Mouse (Mus musculus) hindbrain, postnatal 0 days (tissue): ENCODE measurements at regions not wholly inside any gene's neighbourhood (a gene's known extent, or its start where the extent isn't known, plus 50 kb on each side); places are given as distances from the start of the nearest gene placed in this dataset.
A peak's percentile ranks its signal among the peaks of the same experiment; 100 is the strongest.

ENCODE experiments used
- ATAC-seq: fragments of 200-750 bp; cut with Nextera tagmentation; 2 replicates; pipeline ENCODE4 v1.8.0; 2017; ENCODE audit warnings: mild to moderate bottlenecking, moderate TSS enrichment, moderate library complexity
- DNase-seq: peaks from one replicate; pipeline ENCODE4 v3.0.0-alpha.2; 2015; ENCODE audit warnings: low spot score
- H3K27ac ChIP-seq: fragments of 300-500 bp; sonication (generic); 2 replicates; pipeline ENCODE4 v1.5.1; 2014; ENCODE audit warnings: mild to moderate bottlenecking
- H3K27me3 ChIP-seq: fragments of 300-500 bp; sonication (generic); 2 replicates; pipeline ENCODE4 v1.6.1; 2014; ENCODE audit warnings: low read length, mixed read lengths; ENCODE audit not compliant: insufficient read depth
- H3K36me3 ChIP-seq: fragments of 300-500 bp; sonication (generic); 2 replicates; pipeline ENCODE4 v1.6.1; 2014; ENCODE audit warnings: low read length, mixed read lengths; ENCODE audit not compliant: insufficient read depth
- H3K4me1 ChIP-seq: fragments of 300-500 bp; sonication (generic); 2 replicates; pipeline ENCODE4 v1.6.1; 2014; ENCODE audit warnings: antibody characterized with exemption, low read length, mixed read lengths; ENCODE audit not compliant: insufficient read depth
- H3K4me2 ChIP-seq: fragments of 300-500 bp; sonication (generic); 2 replicates; pipeline ENCODE4 v1.6.1; 2014; ENCODE audit warnings: low read depth, mild to moderate bottlenecking, low read length, moderate library complexity, mixed read lengths
- H3K4me3 ChIP-seq: fragments of 300-500 bp; sonication (generic); 2 replicates; pipeline ENCODE4 v1.5.1; 2014; ENCODE audit warnings: low read length
- H3K9ac ChIP-seq: fragments of 300-500 bp; sonication (generic); replicated peaks from 2 replicates; pipeline ENCODE4 v1.6.1; 2014; ENCODE audit warnings: mild to moderate bottlenecking, low read length, moderate library complexity, mixed read lengths
- H3K9me3 ChIP-seq: fragments of 300-500 bp; sonication (generic); 2 replicates; pipeline ENCODE4 v1.6.1; 2016; ENCODE audit warnings: low read length, mixed read lengths
- CTCF ChIP-seq: IDR thresholded peaks from 2 replicates; pipeline ENCODE4 v1.5.1; 2016; ENCODE audit warnings: antibody characterized with exemption, control low read depth, low read depth
- WGBS: fragments of 180-500 bp; shearing (Covaris S2); extraction: QIAGEN DNeasy Blood & Tissue Kit; methylation state at CpG from one replicate; pipeline ENCODE4 v1.1.7; 2014; 5-methylcytosine and 5-hydroxymethylcytosine counted together

DNA sequence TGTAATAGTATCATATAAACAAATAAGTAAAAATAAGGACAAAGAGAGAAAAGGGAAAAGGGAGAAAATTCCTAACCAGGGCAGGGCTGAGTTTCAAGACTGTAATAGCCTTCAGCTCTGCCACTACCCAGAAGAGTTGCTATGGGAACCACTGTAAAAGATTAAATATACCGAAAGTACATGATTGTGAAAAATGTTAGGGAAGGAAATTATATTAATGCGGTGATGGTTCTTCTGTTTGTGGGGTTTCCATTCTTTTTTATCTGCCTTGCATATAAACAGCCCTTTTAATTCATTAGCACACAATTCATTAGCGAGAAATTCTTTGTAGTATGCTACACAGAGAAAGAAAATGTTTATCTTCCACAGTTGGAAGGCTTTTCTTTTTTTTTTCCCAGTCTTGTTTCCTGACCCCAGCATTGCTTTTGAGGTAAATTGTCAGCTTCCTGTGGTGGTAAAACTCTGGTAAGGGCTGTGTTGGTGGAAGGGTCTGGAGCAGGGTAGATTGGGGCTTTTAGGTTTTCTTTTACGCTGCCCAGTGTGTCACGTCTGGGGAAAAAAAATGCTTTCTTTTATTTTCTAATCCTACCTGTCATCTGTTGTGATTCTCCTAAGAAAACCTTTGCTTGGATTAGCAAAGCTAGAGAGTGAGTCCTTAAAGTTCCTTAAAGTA lies 555.6 kb upstream of the Nrp1 start:
- TF ChIP-seq CTCF = no peak
- Histone ChIP-seq H3K4me1 (peaks cover 5% of the 10 kb centered on the region; the same call in 1 of the 2 replicates), H3K4me2 (no peak overlapping the region), H3K9me3 (no peaks in the 10 kb centered on the region), H3K27me3 (no peaks in the 10 kb centered on the region), H3K9ac (no peak overlapping the region), H3K27ac (no peak overlapping the region), H3K4me3 (no peak overlapping the region), H3K36me3 (no peaks in the 10 kb centered on the region)
- peak; percentile 6 for DNase-seq
- no peak for ATAC-seq
- 59% methylated on average over 5 of the region's 5 CpGs for WGBS

DNA sequence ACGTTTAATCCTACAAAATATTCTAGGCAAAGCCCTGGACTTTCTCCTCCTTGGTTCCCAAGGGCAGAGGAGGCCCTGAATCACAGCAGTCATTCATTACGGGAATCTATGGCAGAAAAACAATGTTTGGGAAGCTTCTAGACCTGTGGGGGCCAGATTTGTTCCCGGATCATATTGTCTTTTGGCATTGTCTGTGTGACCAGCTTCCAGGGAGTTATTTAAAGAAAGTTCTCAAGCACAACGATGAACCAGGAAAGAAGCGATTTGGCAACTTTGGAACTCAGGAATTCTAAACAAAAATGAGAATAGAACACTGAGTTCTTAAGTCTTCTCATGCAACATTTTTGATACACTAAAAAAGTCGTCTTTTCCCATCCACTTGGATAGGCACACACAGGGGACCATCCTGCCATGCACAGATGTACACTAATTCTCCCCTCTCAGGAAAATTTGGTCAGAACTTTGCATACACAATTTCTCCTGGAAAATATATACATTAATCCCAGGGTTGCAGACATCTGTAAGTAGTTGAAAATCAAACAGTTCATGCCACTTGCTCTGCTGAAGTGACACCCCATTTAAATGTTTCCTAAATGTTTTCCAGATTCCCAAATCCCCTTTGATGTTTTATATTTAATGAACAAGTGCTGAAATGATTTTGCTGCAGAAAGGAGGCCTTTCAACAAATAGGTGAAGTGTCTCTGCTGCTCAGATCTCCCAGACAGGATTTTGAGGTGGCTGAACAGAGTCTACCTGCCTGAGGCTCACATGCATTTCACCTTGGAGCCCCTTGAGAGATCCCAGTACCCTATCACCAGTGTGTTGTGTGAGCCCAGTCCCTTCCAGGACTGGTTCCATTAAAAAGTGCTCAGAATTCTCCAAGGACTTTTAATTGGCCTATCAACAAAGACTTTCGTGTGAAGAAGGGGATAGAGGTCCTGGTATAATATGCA lies 548.9 kb upstream of the Nrp1 start:
- Histone ChIP-seq H3K4me3 (no peak overlapping the region), H3K4me1 (no peaks in the 10 kb centered on the region), H3K27ac (no peak overlapping the region), H3K36me3 (no peaks in the 10 kb centered on the region), H3K9ac (no peak overlapping the region), H3K9me3 (no peaks in the 10 kb centered on the region), H3K4me2 (no peak overlapping the region), H3K27me3 (no peaks in the 10 kb centered on the region)
- 60% methylated on average over 7 of the region's 7 CpGs for WGBS
- no peak for ATAC-seq
- no peak for DNase-seq
- TF ChIP-seq CTCF = no peak

DNA sequence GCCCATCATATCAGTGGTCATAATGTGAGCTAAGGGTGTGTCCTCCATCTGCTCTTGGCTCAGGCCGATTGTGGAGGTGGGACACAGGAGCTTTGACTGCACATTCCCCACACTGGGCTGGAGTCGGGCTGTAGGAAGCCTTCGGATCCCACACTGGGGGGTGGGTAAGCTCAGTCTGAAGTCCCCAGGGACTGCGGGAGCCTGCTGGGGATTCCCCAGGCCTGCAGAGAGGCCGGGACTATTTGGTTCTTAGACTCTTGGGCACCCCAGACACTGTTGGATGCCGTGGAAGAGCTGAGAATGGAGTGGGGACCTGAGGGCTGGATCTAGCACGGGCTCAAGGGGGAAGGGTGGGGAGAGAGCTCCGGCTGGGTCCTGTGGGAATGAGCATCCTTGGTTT lies 547.1 kb upstream of the Nrp1 start:
- Histone ChIP-seq H3K4me2 (no peak overlapping the region), H3K27ac (no peak overlapping the region), H3K9ac (no peak overlapping the region), H3K36me3 (no peaks in the 10 kb centered on the region), H3K27me3 (no peaks in the 10 kb centered on the region), H3K9me3 (no peaks in the 10 kb centered on the region), H3K4me1 (no peaks in the 10 kb centered on the region), H3K4me3 (no peak overlapping the region)
- 83% methylated on average over 8 of the region's 8 CpGs for WGBS
- no peak for TF ChIP-seq CTCF
- ATAC-seq (no peak), DNase-seq (no peak)

DNA sequence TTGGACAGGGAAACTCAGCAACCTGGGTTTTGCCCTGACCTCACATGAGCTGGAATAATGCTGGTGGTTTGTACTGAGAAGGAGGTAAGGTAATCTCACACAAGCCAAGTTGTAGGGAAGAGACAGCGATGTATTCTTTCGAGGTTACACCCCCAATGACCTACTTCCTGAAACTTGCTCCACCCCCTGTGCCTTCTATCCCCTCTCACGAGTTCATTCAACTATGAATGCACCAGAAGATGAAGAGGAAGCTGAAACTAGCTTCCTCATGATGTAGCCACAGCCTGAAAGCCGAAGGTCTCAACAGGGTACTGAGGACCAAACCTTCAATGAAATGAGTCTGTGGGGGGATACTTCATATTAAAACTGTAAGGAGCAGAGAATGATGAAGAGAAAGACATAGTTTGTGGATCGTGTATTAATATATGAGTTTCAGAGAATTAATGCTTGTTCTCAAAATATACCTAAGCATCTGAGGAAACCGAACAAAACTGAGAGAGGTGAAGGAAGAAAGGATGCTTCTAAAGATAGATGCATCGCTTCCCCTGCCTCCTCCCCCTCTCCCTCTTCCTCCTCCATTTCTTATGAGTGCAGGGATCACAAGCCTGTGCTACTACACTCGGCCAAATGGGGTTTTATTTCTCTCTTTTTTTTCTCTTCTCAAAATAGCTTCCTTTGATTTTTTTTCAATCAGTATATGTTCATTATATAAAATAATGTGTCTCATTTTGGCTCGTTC lies 543.5 kb upstream of the Nrp1 start:
- no peak overlapping the region for H3K4me2 ChIP-seq
- no peaks in the 10 kb centered on the region for H3K27me3 ChIP-seq
- no peak for ATAC-seq
- H3K4me3 ChIP-seq = no peak overlapping the region
- no peak for DNase-seq
- H3K4me1 ChIP-seq = no peaks in the 10 kb centered on the region
- no peaks in the 10 kb centered on the region for H3K36me3 ChIP-seq
- no peak for TF ChIP-seq CTCF
- 80% methylated on average over 9 of the region's 9 CpGs for WGBS
- no peaks in the 10 kb centered on the region for H3K9me3 ChIP-seq
- no peak overlapping the region for H3K9ac ChIP-seq
- no peak overlapping the region for H3K27ac ChIP-seq

DNA sequence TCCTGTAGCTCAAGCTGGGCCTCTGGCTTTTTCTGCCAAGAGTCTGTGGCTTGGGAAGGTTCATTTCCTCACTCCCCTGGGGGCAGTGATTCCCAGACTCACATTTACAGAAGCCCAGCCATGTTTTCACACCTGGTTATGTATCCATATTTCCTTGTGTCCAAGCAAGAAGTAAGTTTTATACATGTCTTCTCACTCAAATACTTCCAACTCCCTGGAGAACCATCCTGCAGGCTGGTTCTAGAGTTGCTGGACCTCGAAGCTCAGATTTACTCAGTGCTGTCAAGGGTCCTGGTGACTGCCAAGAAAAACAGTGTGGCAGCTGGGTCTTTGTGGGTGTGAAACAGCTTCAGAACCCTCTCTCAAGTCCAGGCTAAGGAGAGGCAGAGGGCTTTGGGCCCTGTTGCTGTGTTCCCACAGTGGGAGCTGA lies 537.6 kb upstream of the Nrp1 start:
- no peak for ATAC-seq
- no peak for DNase-seq
- H3K27ac ChIP-seq = no peak overlapping the region
- no peak for TF ChIP-seq CTCF
- no peaks in the 10 kb centered on the region for H3K36me3 ChIP-seq
- H3K27me3 ChIP-seq = no peaks in the 10 kb centered on the region
- H3K9ac ChIP-seq = no peak overlapping the region
- H3K9me3 ChIP-seq = no peaks in the 10 kb centered on the region
- WGBS = 65% methylated on average over 1 of the region's 1 CpGs
- no peak overlapping the region for H3K4me2 ChIP-seq
- no peaks in the 10 kb centered on the region for H3K4me1 ChIP-seq
- no peak overlapping the region for H3K4me3 ChIP-seq

DNA sequence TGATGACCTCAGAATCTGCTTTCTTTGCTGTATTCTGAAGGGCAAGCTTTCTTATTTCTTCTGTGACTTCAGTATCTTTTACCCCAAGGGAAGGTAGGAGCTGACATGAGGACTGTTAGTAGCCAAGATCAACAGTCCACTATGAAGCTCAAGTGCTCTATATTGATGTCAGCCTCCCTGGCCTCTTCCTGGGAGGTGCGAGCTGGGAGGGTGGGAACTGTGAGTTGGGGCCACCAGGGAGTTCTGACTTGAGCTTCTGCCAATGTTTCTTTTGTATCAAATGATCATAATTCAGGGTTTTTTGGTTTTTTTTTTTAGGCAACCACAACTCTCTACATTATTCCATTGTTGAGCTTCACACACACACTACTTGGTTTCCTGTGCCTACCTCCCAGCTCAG lies 536.8 kb upstream of the Nrp1 start:
- H3K27me3 ChIP-seq = no peaks in the 10 kb centered on the region
- WGBS = 70% methylated on average over 1 of the region's 1 CpGs

More for the DNA sequence above, 536.8 kb upstream of the Nrp1 start:
- H3K4me1 ChIP-seq = no peaks in the 10 kb centered on the region
- no peak for TF ChIP-seq CTCF
- H3K27ac ChIP-seq = no peak overlapping the region
- no peaks in the 10 kb centered on the region for H3K9me3 ChIP-seq
- ATAC-seq = no peak
- no peaks in the 10 kb centered on the region for H3K36me3 ChIP-seq
- H3K4me2 ChIP-seq = no peak overlapping the region
- DNase-seq = no peak
- H3K9ac ChIP-seq = no peak overlapping the region
- H3K4me3 ChIP-seq = no peak overlapping the region
